In genomic region chr7:101620373-101620772, GRCm38 (mm10) we compare ENCODE assay signal across 9 mouse cellular contexts. TPM values are rescaled to one million over a fixed set of nuclear protein-coding genes. Genes with fewer than 3 reads are reported as not detected.
DNase-seq lines count a peak whose midpoint lies in the region; ATAC-seq and TF ChIP-seq lines count a peak whose summit lies in the region.
"Had no signal": no experiment of that assay in that cellular context is flagged by ENCODE, and none has a peak within 500 bp of the region (broad histone marks: within the 10 kb centered on the region; RNA-seq: fewer than 3 reads in every experiment).

No protein-coding gene starts in this region.

- H3K4me1 ChIP-seq in liver, embryonic 12.5 days: no peaks in the 10 kb centered on the region
- peaks cover 0 to 2% of the 10 kb centered on the region in 2 experiments; a peak in 1 of 4 replicates for H3K4me1 ChIP-seq in MEL (ENCODE audit: control insufficient read depth in 1 of 2, insufficient read depth in 2 of 2, low read length in 2 of 2)

- peak; percentile 77 to 84 (median 79) for TF ChIP-seq CTCF in MEL (IDR thresholded peaks at IDR 0.05 in 2 of 3, conservative IDR thresholded peaks at IDR 0.05 in 1 of 3; ENCODE audit: control insufficient read depth in 1 of 3, insufficient read depth in 1 of 3, low read depth in 2 of 3, low read length in 3 of 3, poor library complexity in 1 of 3, severe bottlenecking in 1 of 3)
- TF ChIP-seq CTCF in left cerebral cortex, adult 2 months (IDR thresholded peaks at IDR 0.05): peak; percentile 95

- no peak for TF ChIP-seq POLR2A in MEL (IDR thresholded peaks at IDR 0.05; ENCODE audit: control insufficient read depth in 1 of 2, insufficient read depth in 1 of 2, low read depth in 1 of 2, low read length in 2 of 2, poor library complexity in 1 of 2)

- H3K79me2 ChIP-seq in MEL (ENCODE audit: control insufficient read depth, insufficient read depth, low read length, poor library complexity): no peaks in the 10 kb centered on the region

- TF ChIP-seq EP300 in MEL (IDR thresholded peaks at IDR 0.05; ENCODE audit: low read depth in 1 of 2, low read length in 2 of 2): no peak

- H3K9me3 ChIP-seq in liver, embryonic 12.5 days (replicated peaks): no peaks in the 10 kb centered on the region
- no peaks in the 10 kb centered on the region for H3K9me3 ChIP-seq in MEL (replicated peaks; ENCODE audit: insufficient read depth, low read length)
- H3K9me3 ChIP-seq: heart, embryonic 15.5 days had no signal

- H3K36me3 ChIP-seq in liver, embryonic 12.5 days: no peaks in the 10 kb centered on the region
- no peaks in the 10 kb centered on the region for H3K36me3 ChIP-seq in MEL (ENCODE audit: control insufficient read depth in 1 of 2, insufficient read depth in 2 of 2, low read length in 2 of 2)
- H3K36me3 ChIP-seq: heart, embryonic 15.5 days had no signal

- no peak overlapping the region for H3K27ac ChIP-seq in liver, embryonic 12.5 days
- no peak overlapping the region for H3K27ac ChIP-seq in MEL (ENCODE audit: control insufficient read depth, low read depth, low read length)
- H3K27ac ChIP-seq in left cerebral cortex, adult 2 months: no peak overlapping the region
- H3K27ac ChIP-seq: heart, embryonic 15.5 days had no signal

- H3K27me3 ChIP-seq in liver, embryonic 12.5 days (replicated peaks): peaks cover 6% of the 10 kb centered on the region; the same call in 1 of the 2 replicates
- peaks cover 0 to 3% of the 10 kb centered on the region in 2 experiments for H3K27me3 ChIP-seq in MEL (ENCODE audit: control insufficient read depth in 1 of 2, insufficient read depth in 2 of 2, low read length in 2 of 2)
- H3K27me3 ChIP-seq: heart, embryonic 15.5 days had no signal

- H3K4me2 ChIP-seq in liver, embryonic 12.5 days: no peak overlapping the region
- H3K4me2 ChIP-seq: heart, embryonic 15.5 days had no signal

- intact Hi-C loops in left cerebral cortex, adult 2 months (cut with DNase I): loop anchor here (1.0 to 2.0 kb wide), 2 partner anchors 170 to 208 kb away; no protein-coding TSS in a partner anchor

- ATAC-seq in liver, embryonic 12.5 days: no peak
- 0 out of 2 replicates have a peak, but pooled peaks have one; percentile 46 for ATAC-seq in granulocyte monocyte progenitor cell, adult 5-6 weeks (replicated peaks; ENCODE audit: poor library complexity, severe bottlenecking)
- 0 out of 2 replicates have a peak, but pooled peaks have one; percentile 44 for ATAC-seq in neutrophil, adult 5-6 weeks (ENCODE audit: extremely low read depth, insufficient number of reproducible peaks, low FRiP score, poor library complexity, severe bottlenecking)

- no peak overlapping the region for H3K4me3 ChIP-seq in liver, embryonic 12.5 days
- H3K4me3 ChIP-seq in MEL (ENCODE audit: control insufficient read depth in 1 of 2, insufficient read depth in 1 of 2, low read depth in 2 of 2, low read length in 2 of 2): no peak overlapping the region
- H3K4me3 ChIP-seq in left cerebral cortex, adult 2 months: no peak overlapping the region
- H3K4me3 ChIP-seq: heart, embryonic 15.5 days had no signal

- DNase-seq in liver: peak; percentile 22
- peak; percentile 54 for DNase-seq in MEL (ENCODE audit: low read depth, low spot score)
- peak; percentile 19 for DNase-seq in c-Kit-positive CD71-positive TER-119-negative erythroid progenitor cells, embryonic 14.5 days (ENCODE audit: low read depth)
- DNase-seq in left cerebral cortex, adult 2 months (ENCODE audit: extremely low spot score in 1 of 2, low spot score in 2 of 2): peak; percentile 60 to 61
- DNase-seq in spleen, postnatal 4 days (ENCODE audit: low spot score in 2 of 2): no peak

- peak; percentile 68 for TF ChIP-seq RAD21 in MEL (IDR thresholded peaks at IDR 0.05; ENCODE audit: low read depth, low read length)

- WGBS in liver, embryonic 12.5 days (ENCODE audit: insufficient replicate concordance): 23% methylated on average over 4 of the region's 4 CpGs

- no peak overlapping the region for H3K9ac ChIP-seq in liver, embryonic 12.5 days
- no peak overlapping the region for H3K9ac ChIP-seq in MEL (ENCODE audit: control insufficient read depth, low read depth, low read length, poor library complexity, severe bottlenecking)
- H3K9ac ChIP-seq: heart, embryonic 15.5 days had no signal

TF ChIP-seq in MEL, 35 proteins besides CTCF, POLR2A, EP300 and RAD21:
- TF ChIP-seq UBTF (IDR thresholded peaks at IDR 0.05; ENCODE audit: borderline replicate concordance, insufficient read depth, low read depth, low read length) (no peak), RCOR1 (IDR thresholded peaks at IDR 0.05; ENCODE audit: low read depth, low read length) (peak; percentile 30; the same call in 1 of the 2 replicates), ZNF384 (IDR thresholded peaks at IDR 0.05; ENCODE audit: low read depth, low read length) (no peak), SIN3A (IDR thresholded peaks at IDR 0.05; ENCODE audit: low read length) (no peak), MYC (IDR thresholded peaks at IDR 0.05; ENCODE audit: low read depth, low read length) (no peak), GABPA (IDR thresholded peaks at IDR 0.05; ENCODE audit: low read depth, low read length) (no peak), HCFC1 (IDR thresholded peaks at IDR 0.05; ENCODE audit: low read depth, low read length) (no peak), SMC3 (IDR thresholded peaks at IDR 0.05; ENCODE audit: low read depth, low read length) (peak; percentile 70), GATA1 (IDR thresholded peaks at IDR 0.05; ENCODE audit: low read depth, low read length) (0 out of 2 replicates have a peak, but pooled peaks have one; percentile 43), MAFK (IDR thresholded peaks at IDR 0.05; ENCODE audit: borderline replicate concordance, low read depth, low read length) (no peak), JUND (IDR thresholded peaks at IDR 0.05; ENCODE audit: low read depth, low read length) (no peak), MEF2A (IDR thresholded peaks at IDR 0.05; ENCODE audit: extremely low read depth, insufficient replicate concordance, low read depth, low read length, poor library complexity, severe bottlenecking) (no peak), NELFE (IDR thresholded peaks at IDR 0.05; ENCODE audit: low read depth, low read length) (no peak), TCF12 (IDR thresholded peaks at IDR 0.05; ENCODE audit: low read depth, low read length) (no peak), TBP (IDR thresholded peaks at IDR 0.05; ENCODE audit: low read depth, low read length) (no peak), KAT2A (conservative IDR thresholded peaks at IDR 0.05; ENCODE audit: low read depth, low read length) (no peak), ZKSCAN1 (IDR thresholded peaks at IDR 0.05; ENCODE audit: low read depth, low read length) (no peak), POLR2AphosphoS2 (IDR thresholded peaks at IDR 0.05; ENCODE audit: low read length) (no peak), MYB (IDR thresholded peaks at IDR 0.05; ENCODE audit: low read depth, low read length) (no peak), ZC3H11A (IDR thresholded peaks at IDR 0.05; ENCODE audit: low read depth, low read length) (peak; percentile 53), MAX (IDR thresholded peaks at IDR 0.05; ENCODE audit: low read length) (no peak), MAZ (IDR thresholded peaks at IDR 0.05; ENCODE audit: low read depth, low read length) (no peak), ELF1 (IDR thresholded peaks at IDR 0.05; ENCODE audit: low read depth, low read length) (no peak), USF1 (IDR thresholded peaks at IDR 0.05; ENCODE audit: low read depth, low read length) (no peak), TAL1 (IDR thresholded peaks at IDR 0.05; ENCODE audit: low read length) (no peak)

RNA-seq across cellular contexts. Expression of gene Art2b, which starts 35.0 kb away (rescaled TPM):
- polyA plus RNA-seq in liver, embryonic 12.5 days (2016; fragmentation: Nextera tagmentation; extraction: Ambion mirVana): 0.07 TPM in 1 of 2 replicates, not detected in the other
- not detected in 2 replicates for total RNA-seq in MEL (2012; rRNA removed)
- not detected for polyA plus RNA-seq in MEL (2012; ENCODE audit: insufficient read depth in 1 of 2, insufficient read length in 2 of 2, low read depth in 1 of 2, low replicate concordance in 2 of 2, missing spikeins in 1 of 2)
- not detected in 2 replicates for total RNA-seq in granulocyte monocyte progenitor cell, adult 5-6 weeks (2014; fragmentation: Nextera tagmentation)
- not detected in 2 replicates for total RNA-seq in granulocyte monocyte progenitor cell, adult 5-6 weeks (2017)
- not detected for total RNA-seq in left cerebral cortex, adult 2 months (2021)
- 6.9 and 9.2 TPM in 2 replicates for total RNA-seq in neutrophil, adult 5-6 weeks (2017)
- polyA plus RNA-seq: heart, embryonic 15.5 days had no signal

RNA-seq across cellular contexts. Expression of gene Clpb, which starts 43.1 kb away (rescaled TPM):
- polyA plus RNA-seq in liver, embryonic 12.5 days (2016; fragmentation: Nextera tagmentation; extraction: Ambion mirVana): 31.9 and 34.6 TPM in 2 replicates
- 59.0 and 84.5 TPM in 2 replicates for total RNA-seq in MEL (2012; rRNA removed)
- polyA plus RNA-seq in MEL (2012; ENCODE audit: insufficient read depth in 1 of 2, insufficient read length in 2 of 2, low read depth in 1 of 2, low replicate concordance in 2 of 2, missing spikeins in 1 of 2): 10 to 100 TPM in 1 of 2 experiments, not detected in 1; 71.5 TPM
- total RNA-seq in granulocyte monocyte progenitor cell, adult 5-6 weeks (2014; fragmentation: Nextera tagmentation): 19.3 and 19.6 TPM in 2 replicates
- 40.6 and 60.0 TPM in 2 replicates for total RNA-seq in granulocyte monocyte progenitor cell, adult 5-6 weeks (2017)
- 10 to 100 TPM; 55.6 to 57.1 TPM for total RNA-seq in left cerebral cortex, adult 2 months (2021)
- 7.7 and 9.2 TPM in 2 replicates for total RNA-seq in neutrophil, adult 5-6 weeks (2017)

Comparison
In these comparisons a context has a peak if more than half of its experiments do, and no peak if none do; other contexts are left out.
1. DNase-seq: peak in liver (single experiment), MEL (single experiment), c-Kit-positive CD71-positive TER-119-negative erythroid progenitor cells, embryonic 14.5 days (single experiment) and left cerebral cortex, adult 2 months (2 of 2); none in spleen, postnatal 4 days (0 of 2).